Mouse (Mus musculus) urinary bladder, postnatal 25 days (tissue): ENCODE data around the gene Egln1.

ENCODE experiments used
- DNase-seq: peaks from one replicate; pipeline ENCODE4 v3.0.0; 2022; ENCODE audit warnings: low spot score

Egln1 gene

DNA sequence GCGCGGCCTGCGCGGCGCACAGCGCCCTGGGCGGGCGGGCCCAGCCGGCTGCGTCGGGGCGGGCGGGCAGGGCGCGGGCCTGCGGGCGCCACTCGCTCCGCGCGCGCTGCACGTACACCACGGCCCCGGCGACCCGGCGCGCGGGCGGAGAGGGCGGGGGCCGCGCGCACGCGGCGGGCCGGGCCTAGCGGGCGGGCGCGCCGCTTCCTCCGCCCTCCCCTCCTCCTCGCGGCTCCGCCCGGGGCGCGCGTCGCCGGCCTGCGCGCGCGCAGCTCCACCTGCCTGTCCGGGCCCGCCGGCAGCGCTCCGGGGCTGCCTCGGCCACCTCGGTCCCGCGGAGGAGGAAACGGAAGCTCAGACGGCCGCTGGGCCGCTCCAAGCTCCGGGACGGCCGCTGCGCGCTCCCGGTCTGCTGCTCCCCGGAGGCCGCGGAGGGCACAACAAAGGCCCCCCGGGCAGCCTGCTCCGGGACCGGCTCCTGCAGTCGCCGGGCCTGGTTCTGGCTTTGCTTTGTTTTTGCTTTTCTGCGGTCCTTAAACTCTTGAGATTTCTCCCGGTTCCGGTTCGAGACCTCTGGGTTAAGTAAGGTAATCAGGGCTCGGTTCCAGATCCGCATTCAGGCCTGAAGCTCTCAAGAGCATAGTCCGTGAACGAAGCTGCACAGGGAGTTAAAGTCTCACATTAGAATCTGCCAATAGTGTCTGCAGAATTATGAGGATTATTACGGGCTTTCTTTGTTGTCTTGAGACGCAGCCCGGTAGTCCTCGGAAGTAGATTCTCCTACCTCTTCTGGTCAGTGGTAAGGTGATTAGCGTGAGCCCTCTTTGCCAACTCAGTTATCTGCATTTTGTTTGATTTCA is at the start of gene Egln1:
Gene Egln1, minus strand, starts transcription at position 116 of the 860 bp plus-strand sequence.
- peak; percentile 73 for DNase-seq

DNA sequence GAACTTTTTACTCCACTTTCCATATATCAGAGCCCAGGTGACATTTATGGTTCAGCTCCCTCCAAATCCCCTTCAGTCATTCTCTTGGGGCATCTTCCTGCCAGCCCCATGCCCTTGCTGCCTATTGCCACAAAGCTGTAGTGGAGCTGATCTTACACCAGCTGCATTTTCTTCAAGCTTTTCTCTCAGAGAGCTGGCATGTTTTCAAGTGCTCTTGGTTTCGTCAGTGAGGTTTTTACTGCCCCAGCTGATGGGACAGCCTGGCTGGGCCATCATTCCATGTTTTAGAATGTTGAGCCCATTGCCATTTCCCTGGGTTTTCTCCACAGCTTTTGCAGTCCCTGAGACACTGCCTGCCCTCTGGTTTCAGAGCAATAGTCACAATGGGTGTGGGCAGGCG is 46.7 kb upstream of the Egln1 start:
- no peak for DNase-seq

DNA sequence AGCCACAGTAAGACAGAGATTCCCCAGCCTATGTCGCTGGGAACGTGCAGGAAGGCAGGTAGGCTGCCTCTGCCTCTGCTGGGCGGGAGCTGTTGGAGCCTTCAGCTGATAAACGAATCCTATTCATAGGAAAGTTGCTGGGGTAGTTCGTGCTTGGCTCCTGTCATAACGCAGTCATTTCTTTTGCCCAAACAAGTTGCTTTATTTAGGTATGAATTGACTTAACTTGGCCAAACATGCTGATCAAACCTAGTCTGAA is 42.5 kb upstream of the Egln1 start:
- DNase-seq: no peak

DNA sequence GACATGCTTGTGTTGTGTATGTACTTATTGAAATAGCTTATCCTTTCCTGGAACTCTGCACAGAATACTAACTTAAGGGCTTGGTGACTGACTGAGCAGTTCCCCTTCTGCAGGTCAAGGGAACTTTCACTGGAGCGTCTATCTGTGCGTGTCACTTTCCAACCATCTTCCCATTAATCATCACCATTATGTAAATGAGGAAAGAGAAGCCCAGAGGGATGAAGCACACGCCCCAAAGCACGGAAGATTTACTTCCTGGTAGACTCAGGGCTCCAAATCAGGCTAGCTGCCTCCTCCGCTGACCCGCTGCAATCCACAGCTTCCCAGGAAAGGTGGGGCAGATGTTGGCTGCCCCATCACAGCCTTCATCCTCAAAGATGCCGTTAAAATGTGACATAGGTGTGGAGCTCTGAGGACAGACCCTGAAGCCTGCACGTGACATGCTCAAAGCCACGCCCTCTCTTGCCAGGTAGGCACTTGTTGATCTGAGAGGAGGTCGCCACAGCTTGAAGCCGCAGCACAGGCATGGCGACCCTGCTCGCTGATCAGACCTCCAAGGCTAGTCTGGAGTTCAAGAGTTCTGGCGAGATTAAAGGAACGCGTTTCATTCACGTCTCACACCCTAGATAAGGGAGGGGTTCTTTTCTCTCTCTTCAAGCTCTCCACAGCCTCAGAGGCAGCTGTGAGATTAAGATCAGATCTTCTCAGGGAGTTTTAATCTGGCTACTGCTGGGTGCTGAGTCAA is 42.0 kb upstream of the Egln1 start:
- DNase-seq: no peak

DNA sequence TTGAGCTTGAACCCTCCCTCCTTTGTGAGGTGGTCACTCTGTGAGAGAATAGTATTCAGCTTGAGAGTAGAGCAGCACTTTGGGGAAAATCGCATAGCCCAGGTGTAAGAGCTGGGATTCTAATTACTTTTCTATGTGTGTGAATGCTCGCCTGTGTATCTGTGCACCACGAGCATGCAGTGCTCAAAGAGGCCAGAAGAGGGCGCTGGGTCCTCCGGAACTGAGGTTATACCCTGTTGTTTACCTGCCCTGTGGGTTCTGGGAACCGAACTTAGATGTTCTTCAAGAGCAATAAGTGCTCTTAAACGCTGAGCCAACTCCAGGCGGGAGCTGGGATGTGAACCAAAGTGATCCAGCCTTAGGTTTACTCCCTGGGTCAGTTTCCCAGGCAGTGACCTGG is 31.7 kb upstream of the Egln1 start:
- no peak for DNase-seq

DNA sequence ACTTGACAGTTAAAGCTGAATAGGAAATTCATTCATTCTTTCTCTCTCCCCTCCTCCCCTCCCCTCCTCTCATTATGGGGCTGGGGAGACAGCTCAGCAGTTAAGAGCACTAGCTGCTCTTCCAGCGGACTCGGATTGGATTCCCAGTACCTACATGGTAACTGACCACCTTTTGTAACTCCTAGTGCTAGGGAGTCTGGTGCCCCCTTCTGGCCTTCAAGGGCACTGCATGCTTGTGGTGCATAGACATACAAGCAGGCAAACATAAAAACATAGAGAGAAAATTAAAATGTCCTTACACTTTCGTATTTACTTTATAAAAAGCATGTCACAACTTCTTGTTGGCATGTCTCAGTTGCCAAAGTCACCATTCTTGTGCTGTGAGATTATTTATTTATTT is 30.9 kb upstream of the Egln1 start:
- no peak for DNase-seq

DNA sequence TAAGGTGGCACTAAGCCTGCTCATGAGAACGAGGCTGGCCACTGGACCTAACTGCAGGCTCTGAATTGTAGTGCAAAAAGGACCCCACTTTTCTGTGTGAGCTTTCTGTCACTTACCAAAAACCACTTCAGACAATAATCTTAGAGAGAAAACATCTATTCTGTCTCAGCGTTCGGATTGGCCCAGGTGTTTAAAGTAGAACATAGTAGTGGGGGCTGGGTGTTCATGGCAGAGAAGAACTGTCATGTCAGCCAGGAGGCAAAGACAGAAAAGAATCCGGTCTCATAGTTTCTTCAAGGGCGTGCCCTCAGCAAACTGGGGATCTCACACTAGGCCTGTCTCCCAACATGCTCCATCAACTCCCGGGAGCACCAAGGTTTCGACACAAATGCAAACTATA is 28.9 kb upstream of the Egln1 start:
- DNase-seq: no peak

DNA sequence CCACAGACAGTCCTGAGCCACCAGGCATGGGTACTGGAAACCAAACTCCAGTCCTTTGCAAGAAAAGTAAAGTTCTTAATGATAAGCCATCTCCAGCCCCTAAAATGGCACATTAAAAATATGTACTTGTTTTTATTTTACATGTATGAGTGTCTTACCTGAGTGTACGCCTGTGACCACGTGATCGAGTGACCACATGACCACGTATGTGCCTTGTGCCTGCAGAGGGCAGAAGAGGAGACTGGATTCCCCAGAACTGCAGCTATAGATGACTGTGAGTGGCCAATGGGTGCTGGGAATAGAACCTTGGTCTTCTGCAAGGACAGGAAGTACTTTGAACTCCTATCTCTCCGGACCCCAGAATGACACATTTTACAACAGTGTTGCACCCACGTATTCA is 27.1 kb upstream of the Egln1 start:
- DNase-seq: no peak

DNA sequence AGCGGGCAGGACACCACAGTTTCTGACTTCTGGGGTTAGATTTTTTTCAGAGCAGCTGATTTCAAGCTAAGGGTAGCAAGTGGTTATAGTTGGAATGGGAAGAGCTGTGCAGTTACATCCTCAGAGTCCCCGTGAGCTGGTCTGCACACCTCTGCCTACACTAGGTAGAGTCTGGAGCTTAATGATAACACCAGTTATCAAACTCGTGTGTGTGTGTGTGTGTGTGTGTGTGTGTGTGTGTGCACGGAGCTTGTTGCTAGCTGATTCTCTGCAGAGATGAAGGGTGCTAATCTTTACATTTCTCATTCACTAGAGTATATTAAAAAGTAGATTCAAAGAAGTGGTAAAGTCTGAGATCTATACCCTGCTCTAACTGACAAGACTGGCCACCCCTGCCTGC is 25.1 kb upstream of the Egln1 start:
- DNase-seq: no peak

DNA sequence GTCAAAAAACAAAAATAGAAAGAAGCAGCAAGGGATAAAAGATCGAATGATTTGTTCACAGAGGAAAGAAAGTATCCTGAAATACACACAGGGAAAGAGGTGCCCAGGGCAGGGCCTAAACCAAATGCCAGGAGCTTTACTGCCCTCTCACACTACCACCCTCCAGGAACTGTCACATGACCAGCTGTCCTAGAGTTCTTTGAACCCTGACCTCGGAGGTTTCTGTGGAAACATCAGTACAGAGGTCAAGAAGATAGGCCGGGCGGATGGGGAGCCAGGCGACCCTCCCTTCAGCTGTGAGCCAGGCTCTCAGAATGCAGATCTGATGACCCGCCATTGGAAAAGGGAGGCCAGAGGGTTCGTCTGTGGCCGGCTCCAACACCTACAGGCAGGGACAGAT is 24.1 kb upstream of the Egln1 start:
- no peak for DNase-seq

DNA sequence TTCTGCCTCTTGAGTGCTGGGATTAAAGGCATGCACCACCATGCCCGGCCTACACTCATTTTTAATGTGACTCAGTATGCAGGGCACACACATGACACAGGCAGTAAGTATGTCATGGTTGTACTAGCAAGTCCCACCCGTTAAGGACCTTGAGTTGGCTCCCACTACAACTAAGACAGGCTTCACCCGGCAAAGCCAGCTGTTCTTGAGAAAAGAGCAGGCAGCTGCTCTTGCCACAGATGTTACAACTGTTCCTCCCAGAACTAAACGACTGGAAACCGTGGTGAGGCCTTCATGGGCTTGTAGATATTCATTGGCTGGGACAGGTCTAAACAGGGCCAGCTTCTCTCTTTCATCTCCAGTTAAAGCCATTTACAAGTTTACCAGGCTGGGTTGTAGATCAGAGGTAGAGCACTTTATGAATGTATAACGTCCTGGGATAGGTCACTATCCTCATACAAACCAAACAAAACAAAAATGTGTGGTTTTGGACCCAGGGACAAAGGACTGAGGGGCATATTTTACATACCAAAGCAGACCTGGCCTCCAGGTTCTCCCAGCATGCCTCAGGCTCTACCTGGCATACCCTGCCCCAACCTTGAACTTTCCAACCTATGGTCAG is 21.3 kb upstream of the Egln1 start:
- DNase-seq: no peak

DNA sequence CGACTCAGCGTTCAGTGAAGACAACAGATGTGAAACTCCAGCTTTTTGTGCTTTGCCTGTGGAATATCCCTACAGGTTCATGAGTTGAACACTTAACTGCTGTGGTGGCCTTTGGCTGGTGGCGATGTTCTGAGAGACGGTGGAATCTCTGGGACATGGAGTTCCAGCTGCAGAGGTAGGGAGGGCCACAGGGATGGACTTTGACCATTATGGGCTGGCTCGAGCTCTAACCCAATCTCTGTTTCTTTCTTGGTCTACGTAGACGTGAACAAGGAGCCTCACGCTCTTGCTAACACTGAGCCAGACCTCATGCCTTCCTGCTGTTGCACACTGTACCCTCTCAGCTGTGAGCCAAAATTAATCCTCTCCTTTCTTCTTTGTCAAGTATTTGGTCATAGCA is 15.8 kb upstream of the Egln1 start:
- DNase-seq: no peak

DNA sequence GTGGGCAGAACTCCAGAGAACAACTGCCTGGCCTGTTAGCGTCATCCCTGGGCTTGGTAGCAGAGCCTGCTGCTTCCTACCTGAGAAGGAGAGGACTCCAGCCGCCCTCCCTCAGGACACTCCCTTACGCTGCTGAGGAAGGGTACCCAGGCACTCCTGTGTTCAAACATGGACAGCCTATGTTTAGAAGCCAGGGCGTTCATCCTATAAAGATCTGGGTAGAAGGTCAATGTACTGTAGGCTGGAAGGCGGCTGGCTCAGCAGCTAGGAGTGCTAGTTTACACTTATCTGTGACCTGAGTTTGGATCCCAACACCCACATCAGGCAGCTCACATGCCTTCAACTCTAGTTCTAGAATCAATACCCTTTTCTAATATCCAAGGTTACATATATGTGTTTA is 14.1 kb upstream of the Egln1 start:
- DNase-seq: no peak

DNA sequence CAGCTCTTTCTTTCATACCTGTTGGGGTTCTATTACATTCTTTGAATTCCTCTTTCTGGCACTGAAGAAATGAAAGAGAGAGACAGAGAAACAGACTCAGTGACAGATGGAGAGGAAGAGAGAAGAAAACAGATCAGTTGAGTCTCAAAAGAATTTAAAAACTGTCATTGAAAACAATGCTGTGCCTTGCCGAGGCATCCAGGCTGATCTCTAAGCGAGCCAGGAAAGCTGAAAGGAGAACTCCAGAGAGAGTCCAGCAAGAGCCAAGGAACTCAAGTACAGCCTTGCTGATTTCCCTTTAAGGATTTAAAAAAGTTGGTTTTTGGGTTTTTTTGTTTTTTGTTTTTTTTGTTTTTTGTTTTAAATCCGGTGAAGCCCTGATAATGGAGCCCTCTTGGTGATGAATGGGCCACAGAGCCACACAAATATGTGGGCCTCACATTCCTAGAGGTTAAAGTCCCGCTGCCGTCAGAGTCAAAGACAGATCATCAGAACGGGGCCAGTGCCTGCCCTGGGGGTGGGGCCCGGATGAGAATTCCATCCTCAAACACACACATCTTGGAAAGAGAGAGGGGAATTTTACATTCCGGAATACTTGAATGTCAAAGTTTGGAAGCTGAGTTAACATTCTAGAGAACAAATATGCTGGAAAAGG is 11.2 kb upstream of the Egln1 start:
- DNase-seq: no peak

DNA sequence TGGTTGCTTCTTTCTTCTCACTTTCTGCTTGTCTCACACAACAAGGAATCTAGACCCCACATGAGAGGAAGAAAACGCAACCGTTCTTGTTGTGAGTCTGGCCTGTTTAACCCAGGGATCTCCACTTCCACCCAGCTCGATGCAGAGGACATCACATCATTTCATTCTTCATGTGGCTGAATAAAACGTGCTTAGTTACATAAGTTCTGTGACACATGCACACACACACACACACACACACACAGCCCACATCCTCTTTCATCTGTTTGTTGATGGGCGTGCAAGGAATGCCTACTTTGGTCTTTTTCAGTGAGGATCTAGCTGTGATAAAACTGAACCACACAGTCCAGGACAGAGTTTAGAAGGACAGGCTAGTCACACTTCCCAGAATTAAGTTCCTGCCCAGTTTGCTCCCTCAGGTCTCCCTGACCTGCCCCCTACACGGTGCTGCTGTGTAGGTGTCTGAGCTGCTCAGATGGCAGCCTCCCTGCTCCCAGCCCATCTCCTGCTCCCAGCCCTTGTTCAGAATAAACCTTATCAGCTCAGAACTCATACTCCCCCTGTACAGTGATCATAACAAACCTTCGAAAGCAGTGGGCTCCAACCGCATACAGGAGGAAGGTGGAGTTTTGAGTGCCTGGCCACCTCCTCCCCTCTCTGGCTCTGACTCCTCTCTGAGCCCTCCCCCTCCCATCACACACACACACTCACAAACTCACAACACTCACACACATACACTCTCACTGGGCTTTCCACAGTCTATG is 10.5 kb upstream of the Egln1 start:
- no peak for DNase-seq

DNA sequence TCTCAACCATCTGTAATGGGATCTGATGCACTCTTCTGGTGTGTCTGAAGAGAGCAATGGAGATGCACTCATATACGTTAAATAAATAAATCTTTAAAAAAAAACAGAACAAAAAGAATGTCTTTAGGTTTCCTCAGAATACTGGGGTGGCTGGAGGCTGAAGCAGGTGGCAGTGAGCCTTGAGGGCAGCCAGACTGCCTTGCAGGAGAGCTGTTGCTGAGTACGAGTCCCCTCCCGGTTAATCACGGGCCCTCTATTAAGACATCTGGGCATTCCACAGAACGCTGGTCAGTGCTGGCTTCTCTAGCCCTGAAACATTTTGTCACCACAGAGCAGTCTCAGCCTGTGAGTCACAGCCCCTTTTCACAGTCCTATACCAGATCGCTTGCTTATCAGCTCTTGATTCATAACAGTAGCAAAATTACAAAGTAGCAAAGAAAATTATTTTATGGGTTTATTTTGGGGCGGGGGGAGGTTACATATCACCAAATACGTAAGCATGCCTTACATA is 5.5 kb upstream of the Egln1 start:
- DNase-seq: no peak

DNA sequence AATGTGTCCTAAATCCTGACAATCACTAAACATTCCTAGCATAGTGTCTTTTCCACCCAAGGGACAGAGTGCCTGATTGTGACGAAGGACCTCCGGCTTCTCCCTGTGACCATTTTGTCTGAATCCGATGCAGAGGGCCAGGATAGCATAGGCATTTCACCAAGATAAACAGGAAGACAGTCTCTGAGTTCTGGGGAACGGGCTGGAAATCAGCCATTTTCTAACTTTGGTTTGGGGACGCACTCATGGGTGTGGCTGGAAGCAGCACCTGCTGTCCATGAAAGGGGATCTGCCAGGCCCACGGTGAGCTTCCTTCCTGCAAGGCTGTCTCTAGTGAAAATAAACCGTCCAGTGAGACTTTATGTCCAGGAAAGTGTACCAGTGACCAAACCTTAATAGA is 4.1 kb upstream of the Egln1 start:
- DNase-seq: no peak

DNA sequence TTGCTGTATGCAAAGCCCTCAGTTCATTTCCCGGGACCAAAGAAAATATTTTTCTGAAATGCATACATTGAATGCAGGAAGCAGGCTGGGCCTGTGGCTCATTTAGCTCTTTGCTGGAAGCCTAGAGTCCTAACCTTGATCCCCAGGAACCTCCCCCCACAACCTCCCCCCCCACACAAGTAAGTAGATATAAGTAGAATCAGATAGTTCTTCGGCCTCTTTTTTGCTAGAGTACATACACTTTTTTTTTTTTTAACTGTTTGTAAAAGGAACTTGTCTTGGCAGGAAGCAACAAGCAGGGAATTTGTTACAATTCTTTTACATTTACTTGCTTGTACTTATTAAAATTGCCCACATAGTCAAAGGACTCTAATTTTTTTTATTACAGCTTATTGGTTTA is 1.7 kb upstream of the Egln1 start:
- DNase-seq: no peak

DNA sequence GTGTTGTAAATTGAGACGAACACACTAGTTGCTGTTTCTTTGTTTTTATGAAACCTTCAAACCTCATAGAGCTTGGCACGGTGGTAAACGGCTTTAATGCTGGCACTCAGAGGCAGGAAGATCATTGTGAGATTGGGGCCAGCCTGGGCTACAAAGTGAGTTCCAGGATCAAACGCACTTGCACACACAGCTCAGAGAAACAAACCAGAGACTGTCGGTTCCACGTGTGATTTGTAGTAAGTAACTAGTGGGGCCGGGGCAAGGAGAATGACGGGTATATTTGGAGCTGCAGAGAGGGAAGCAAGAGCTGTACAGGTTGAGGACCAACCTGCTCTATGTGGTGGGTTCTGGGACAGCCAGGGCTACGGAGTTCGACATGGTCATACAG is 939 bp upstream of the Egln1 start:
- DNase-seq: no peak

DNA sequence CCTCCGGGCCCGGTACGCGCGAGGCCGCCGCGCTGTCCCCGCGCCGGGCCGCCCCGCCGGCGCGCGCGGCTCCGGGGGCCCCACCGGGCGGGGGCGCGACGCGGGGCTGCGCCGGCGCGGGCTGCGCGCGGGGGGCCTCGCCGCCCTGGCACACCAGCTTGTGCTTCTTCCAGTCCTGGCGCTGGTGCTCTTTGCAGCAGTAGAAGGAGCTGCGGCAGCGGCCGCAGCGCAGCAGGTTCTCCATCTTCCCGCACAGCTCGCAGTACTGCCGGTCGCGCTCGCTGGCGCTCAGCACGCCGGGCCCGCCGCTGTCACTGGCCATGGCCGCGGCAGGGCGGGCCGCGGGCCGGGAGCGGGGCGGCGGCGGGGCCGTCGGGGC is 402 bp downstream of the Egln1 start:
- DNase-seq: no peak

DNA sequence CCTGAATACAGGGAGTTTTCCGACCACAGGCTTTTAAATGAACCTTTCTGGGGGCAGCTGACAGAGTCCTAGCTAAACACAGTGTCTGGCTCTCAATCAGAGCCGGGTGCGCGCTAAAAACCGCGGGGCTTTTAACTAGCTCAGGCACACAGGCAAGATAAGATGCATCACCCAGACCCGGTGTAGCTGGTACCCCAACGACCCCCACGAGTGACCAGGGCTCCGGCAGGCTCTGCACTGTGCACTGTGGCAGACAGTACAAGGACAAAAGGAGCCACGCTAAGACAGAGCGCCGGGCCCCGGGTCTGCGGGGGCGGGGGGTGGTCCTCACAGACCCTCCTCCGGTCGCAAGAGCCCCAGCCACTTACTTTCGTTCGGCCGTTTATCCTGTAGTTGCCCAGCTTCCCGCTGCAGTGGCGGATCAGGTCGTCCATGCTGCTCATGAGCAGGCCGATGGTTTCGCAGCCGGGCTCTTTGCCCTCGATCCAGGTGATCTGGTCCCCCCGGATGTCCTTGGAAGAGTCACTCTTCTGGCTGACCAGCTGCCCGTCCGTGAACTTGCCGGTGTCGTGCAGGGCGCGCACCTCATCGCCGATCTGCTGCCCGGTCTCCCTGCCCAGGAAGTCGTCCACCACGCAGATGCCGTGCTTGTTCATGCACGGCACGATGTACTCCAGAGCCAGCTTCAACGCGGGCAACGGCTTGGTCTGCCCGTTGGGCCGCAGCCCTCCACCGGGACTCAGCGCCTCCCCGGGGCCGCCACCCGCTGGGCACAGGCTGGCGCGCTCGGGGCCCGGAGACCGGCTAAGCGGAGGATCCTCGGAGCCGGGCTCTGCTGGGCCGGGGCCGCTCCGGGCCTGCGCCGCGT is 1.0 kb downstream of the Egln1 start:
- peak; percentile 36 for DNase-seq
